Mouse (Mus musculus): ENCODE measurements around the gene Ap1b1. TPM values are rescaled to one million over a fixed set of nuclear protein-coding genes. Genes with fewer than 3 reads are reported as not detected.

Gene Ap1b1
- polyA plus RNA-seq, 1 experiment = 27.7 TPM

GRCm38 (mm10) chr11:5091706-5092105 lies 105.1 kb downstream of the Ap1b1 start:
- no peak for TF ChIP-seq POLR2A (IDR thresholded peaks at IDR 0.05; ENCODE audit: control insufficient read depth, low read depth, low read length)
- TF ChIP-seq CTCF (IDR thresholded peaks at IDR 0.05; ENCODE audit: control insufficient read depth, insufficient read depth, insufficient replicate concordance, low read depth, low read length) = no peak

More at GRCm38 (mm10) chr11:5091706-5092105, 105.1 kb downstream of the Ap1b1 start:
- no peak overlapping the region for H3K4me3 ChIP-seq (ENCODE audit: control insufficient read depth, low read depth, low read length)
- H3K4me1 ChIP-seq (ENCODE audit: control insufficient read depth, insufficient read depth, low read length) = no peaks in the 10 kb centered on the region
- no peaks in the 10 kb centered on the region for H3K27me3 ChIP-seq (ENCODE audit: control insufficient read depth, insufficient read depth, low read length)
- H3K36me3 ChIP-seq (ENCODE audit: control insufficient read depth, insufficient read depth, low read length) = peaks cover 5% of the 10 kb centered on the region
- H3K27ac ChIP-seq (ENCODE audit: control insufficient read depth, insufficient read depth, low read depth, low read length) = no peak overlapping the region

Other genes starting within 250 kb of the Ap1b1 start
- 0.07 and 0.10 TPM in 2 replicates for gene Cabp7, start 240.0 kb upstream of the Ap1b1 start, polyA plus RNA-seq (2012; rRNA removed)
- gene Nf2, start 137.3 kb upstream of the Ap1b1 start, polyA plus RNA-seq (2012; rRNA removed) = 90.2 and 92.5 TPM in 2 replicates
- 2.7 and 3.7 TPM in 2 replicates for gene Nipsnap1, start 112.9 kb upstream of the Ap1b1 start, polyA plus RNA-seq (2012; rRNA removed)
- 69.3 and 75.4 TPM in 2 replicates for gene Thoc5, start 91.5 kb upstream of the Ap1b1 start, polyA plus RNA-seq (2012; rRNA removed)
- gene Nefh, start 38.8 kb upstream of the Ap1b1 start, polyA plus RNA-seq (2012; rRNA removed) = 0.94 and 1.0 TPM in 2 replicates
- gene Rasl10a, start 71.3 kb downstream of the Ap1b1 start, polyA plus RNA-seq (2012; rRNA removed) = 2.5 and 3.9 TPM in 2 replicates
- gene Gas2l1, start 78.5 kb downstream of the Ap1b1 start, polyA plus RNA-seq (2012; rRNA removed) = 116 and 124 TPM in 2 replicates
- gene Rhbdd3, start 112.1 kb downstream of the Ap1b1 start, polyA plus RNA-seq (2012; rRNA removed) = 232 and 237 TPM in 2 replicates
- gene Ewsr1, start 112.4 kb downstream of the Ap1b1 start, polyA plus RNA-seq (2012; rRNA removed) = 433 and 510 TPM in 2 replicates
- gene Emid1, start 165.4 kb downstream of the Ap1b1 start, polyA plus RNA-seq (2012; rRNA removed) = 4.0 and 5.2 TPM in 2 replicates

Data from testis, adult 2 months (tissue).